Mouse (Mus musculus) MEL (cell line): ENCODE measurements around the gene Gm30302. TPM values are rescaled to one million over a fixed set of nuclear protein-coding genes. Genes with fewer than 3 reads are reported as not detected.
"Not testable (repeated sequence)": the region's sequence is repeated elsewhere in the genome, so short reads cannot be mapped to it uniquely, and the experiment has no call there.

ENCODE experiments used
- DNase-seq: peaks from one replicate; pipeline ENCODE4 v3.0.0; 2011; ENCODE audit warnings: low read depth, low spot score
- H3K27ac ChIP-seq: 2 replicates; pipeline ENCODE4 v1.5.1; 2012; ENCODE audit warnings: low read depth, mild to moderate bottlenecking, control low read depth, low read length, moderate library complexity; ENCODE audit not compliant: control insufficient read depth
- H3K27me3 ChIP-seq, 2 experiments: fragments of 150-350 bp in 1 of 2; sonication (generic) in 1 of 2; 2 replicates each; pipeline ENCODE4 v1.6.1; 2012; ENCODE audit warnings: low read length in 2 of 2, mild to moderate bottlenecking in 2 of 2, improper control_type of control experiment in 1 of 2, moderate library complexity in 1 of 2; ENCODE audit not compliant: insufficient read depth in 2 of 2, control insufficient read depth in 1 of 2
- H3K36me3 ChIP-seq, 2 experiments: 2 replicates each; pipeline ENCODE4 v1.6.1; 2012 to 2014; ENCODE audit warnings: low read length in 2 of 2, improper control_type of control experiment in 1 of 2, inconsistent platforms in 1 of 2, mild to moderate bottlenecking in 1 of 2; ENCODE audit not compliant: insufficient read depth in 2 of 2, control insufficient read depth in 1 of 2
- H3K4me1 ChIP-seq, 2 experiments: fragments of 150-350 bp in 1 of 2; sonication (generic) in 1 of 2; 2 replicates each; pipeline ENCODE4 v1.6.1; 2012; ENCODE audit warnings: low read length in 2 of 2, improper control_type of control experiment in 1 of 2, mild to moderate bottlenecking in 1 of 2; ENCODE audit not compliant: insufficient read depth in 2 of 2, control insufficient read depth in 1 of 2
- H3K4me3 ChIP-seq, 2 experiments: fragments of 150-350 bp in 1 of 2; sonication (generic) in 1 of 2; 2 replicates each; pipeline ENCODE4 v1.5.1; 2012; ENCODE audit warnings: low read depth in 2 of 2, low read length in 2 of 2, mild to moderate bottlenecking in 2 of 2, moderate library complexity in 2 of 2, control low read depth in 1 of 2, improper control_type of control experiment in 1 of 2; ENCODE audit not compliant: control insufficient read depth in 1 of 2, insufficient read depth in 1 of 2
- H3K79me2 ChIP-seq: 2 replicates; pipeline ENCODE4 v1.6.1; 2012; ENCODE audit warnings: mild to moderate bottlenecking, low read length, moderate library complexity; ENCODE audit not compliant: control insufficient read depth, poor library complexity, insufficient read depth
- H3K9ac ChIP-seq: 2 replicates; pipeline ENCODE4 v1.6.1; 2012; ENCODE audit warnings: low read depth, mild to moderate bottlenecking, control low read depth, low read length, moderate library complexity; ENCODE audit not compliant: control insufficient read depth, poor library complexity, severe bottlenecking
- H3K9me3 ChIP-seq: fragments of 150-350 bp; sonication (generic); replicated peaks from 2 replicates; pipeline ENCODE4 v1.6.1; 2012; ENCODE audit warnings: mild to moderate bottlenecking, low read length, improper control_type of control experiment, moderate library complexity; ENCODE audit not compliant: insufficient read depth
- BHLHE40 ChIP-seq: IDR thresholded peaks from 2 replicates; pipeline ENCODE4 v1.6.1; 2012; ENCODE audit warnings: low read depth, mild to moderate bottlenecking, inconsistent platforms, low read length, improper control_type of control experiment, borderline replicate concordance
- CHD1 ChIP-seq: IDR thresholded peaks from 2 replicates; pipeline ENCODE4 v1.6.1; 2012; ENCODE audit warnings: low read depth, mild to moderate bottlenecking, inconsistent platforms, low read length, improper control_type of control experiment
- CHD2 ChIP-seq: IDR thresholded peaks from 2 replicates; pipeline ENCODE4 v1.6.1; 2011; ENCODE audit warnings: low read length, improper control_type of control experiment
- E2F4 ChIP-seq: IDR thresholded peaks from 2 replicates; pipeline ENCODE4 v1.6.1; 2011; ENCODE audit warnings: low read depth, low read length, improper control_type of control experiment, borderline replicate concordance
- EP300 ChIP-seq, 2 experiments: IDR thresholded peaks; 2 replicates each; pipeline ENCODE4 v1.6.1; 2011; ENCODE audit warnings: improper control_type of control experiment in 2 of 2, low read length in 2 of 2, low read depth in 1 of 2, mild to moderate bottlenecking in 1 of 2
- ETS1 ChIP-seq: IDR thresholded peaks from 2 replicates; pipeline ENCODE4 v1.6.1; 2012; ENCODE audit warnings: low read depth, mild to moderate bottlenecking, inconsistent platforms, low read length, improper control_type of control experiment, moderate library complexity
- GATA1 ChIP-seq: IDR thresholded peaks from 2 replicates; pipeline ENCODE4 v1.6.1; 2011; ENCODE audit warnings: low read depth, low read length, improper control_type of control experiment
- JUND ChIP-seq: IDR thresholded peaks from 2 replicates; pipeline ENCODE4 v1.6.1; 2011; ENCODE audit warnings: low read depth, mild to moderate bottlenecking, improper control_type of control experiment, low read length
- KAT2A ChIP-seq: conservative IDR thresholded peaks from 2 replicates; pipeline ENCODE4 v1.6.1; 2012; ENCODE audit warnings: low read depth, low read length, improper control_type of control experiment, inconsistent platforms
- MAX ChIP-seq: IDR thresholded peaks from 2 replicates; pipeline ENCODE4 v1.6.1; 2011; ENCODE audit warnings: low read length, improper control_type of control experiment
- MAZ ChIP-seq: IDR thresholded peaks from 2 replicates; pipeline ENCODE4 v1.6.1; 2012; ENCODE audit warnings: low read depth, mild to moderate bottlenecking, inconsistent platforms, low read length, improper control_type of control experiment
- MEF2A ChIP-seq: IDR thresholded peaks from 2 replicates; pipeline ENCODE4 v1.6.1; 2014; ENCODE audit warnings: low read depth, mild to moderate bottlenecking, inconsistent platforms, low read length, improper control_type of control experiment; ENCODE audit not compliant: poor library complexity, insufficient replicate concordance, severe bottlenecking; ENCODE audit errors: extremely low read depth
- MXI1 ChIP-seq: IDR thresholded peaks from 2 replicates; pipeline ENCODE4 v1.6.1; 2011; ENCODE audit warnings: mild to moderate bottlenecking, low read depth, low read length, improper control_type of control experiment
- MYC ChIP-seq: IDR thresholded peaks from 2 replicates; pipeline ENCODE4 v1.6.1; 2011; ENCODE audit warnings: low read depth, mild to moderate bottlenecking, low read length, improper control_type of control experiment, moderate library complexity
- NELFE ChIP-seq: IDR thresholded peaks from 2 replicates; pipeline ENCODE4 v1.6.1; 2011; ENCODE audit warnings: low read depth, low read length, improper control_type of control experiment
- POLR2A ChIP-seq, 2 experiments: IDR thresholded peaks; 2 replicates each; pipeline ENCODE4 v1.6.1; 2011 to 2012; ENCODE audit warnings: low read length in 2 of 2, mild to moderate bottlenecking in 2 of 2, control low read depth in 1 of 2, improper control_type of control experiment in 1 of 2, low read depth in 1 of 2, moderate library complexity in 1 of 2; ENCODE audit not compliant: control insufficient read depth in 1 of 2, insufficient read depth in 1 of 2, poor library complexity in 1 of 2
- RCOR1 ChIP-seq: IDR thresholded peaks from 2 replicates; pipeline ENCODE4 v1.6.1; 2012; ENCODE audit warnings: low read depth, mild to moderate bottlenecking, inconsistent platforms, low read length, improper control_type of control experiment
- SIN3A ChIP-seq: IDR thresholded peaks from 2 replicates; pipeline ENCODE4 v1.6.1; 2012; ENCODE audit warnings: low read length, improper control_type of control experiment, inconsistent platforms
- TAL1 ChIP-seq: IDR thresholded peaks from 2 replicates; pipeline ENCODE4 v1.6.1; 2012; ENCODE audit warnings: mild to moderate bottlenecking, inconsistent platforms, low read length, moderate library complexity, mixed read lengths
- TBP ChIP-seq: IDR thresholded peaks from 2 replicates; pipeline ENCODE4 v1.8.0; 2011; ENCODE audit warnings: low read depth, low read length, improper control_type of control experiment
- TCF12 ChIP-seq: IDR thresholded peaks from 2 replicates; pipeline ENCODE4 v1.6.1; 2014; ENCODE audit warnings: low read depth, mild to moderate bottlenecking, inconsistent platforms, low read length, improper control_type of control experiment, moderate library complexity
- USF1 ChIP-seq: IDR thresholded peaks from 2 replicates; pipeline ENCODE4 v1.6.1; 2014; ENCODE audit warnings: low read depth, mild to moderate bottlenecking, inconsistent platforms, low read length, improper control_type of control experiment, moderate library complexity
- ZKSCAN1 ChIP-seq: IDR thresholded peaks from 2 replicates; pipeline ENCODE4 v1.6.1; 2012; ENCODE audit warnings: low read depth, mild to moderate bottlenecking, inconsistent platforms, low read length, improper control_type of control experiment, moderate library complexity
- ZMIZ1 ChIP-seq: IDR thresholded peaks from 2 replicates; pipeline ENCODE4 v1.6.1; 2012; ENCODE audit warnings: low read depth, mild to moderate bottlenecking, inconsistent platforms, low read length, improper control_type of control experiment, moderate library complexity
- ZNF384 ChIP-seq: IDR thresholded peaks from 2 replicates; pipeline ENCODE4 v1.6.1; 2012; ENCODE audit warnings: low read depth, mild to moderate bottlenecking, inconsistent platforms, low read length, improper control_type of control experiment
- polyA plus RNA-seq, 2 experiments: library from polyadenylated mRNA; stranded (reverse) in 1 of 2; unstranded in 1 of 2; fragments of >175 nt in 1 of 2; fragments of >200 nt in 1 of 2; gene quantifications; 2 replicates each; pipeline versions ENCODE4 v1.2.1 to v1.2.4; 2012; ENCODE audit warnings: low replicate concordance in 2 of 2, low read depth in 1 of 2; ENCODE audit not compliant: insufficient read length in 2 of 2, insufficient read depth in 1 of 2, missing spikeins in 1 of 2
- total RNA-seq: library from RNA; depleted of rRNA; stranded (reverse); fragments of 300-350 nt; gene quantifications from 2 replicates; pipeline ENCODE4 v1.2.3, GENCODE M21; 2012

The Gm30302 gene
- total and polyA plus RNA-seq, 3 experiments, result 0.19 TPM; not detected in 2

- H3K4me3 ChIP-seq, H3K79me2 ChIP-seq, H3K9me3 ChIP-seq, H3K9ac ChIP-seq, H3K27me3 ChIP-seq, H3K27ac ChIP-seq: not testable (repeated sequence)
- Histone ChIP-seq H3K36me3 (peaks cover 0 to 12% of the 10 kb centered on the region in 2 experiments; a peak in 2 of 4 replicates), H3K4me1 (peaks cover 0 to 25% of the 10 kb centered on the region in 2 experiments; a peak in 3 of 4 replicates)
- DNase-seq, result peak; percentile 48
- TF ChIP-seq ZNF384, result peak; percentile 61
- peak; percentile 79 for TF ChIP-seq TBP
- TF ChIP-seq TAL1, result 0 out of 2 replicates have a peak, but pooled peaks have one; percentile 14
- TF ChIP-seq ETS1, result 0 out of 2 replicates have a peak, but pooled peaks have one; percentile 13
These were observed 27.3 kb downstream of the Gm30302 start for GRCm38 (mm10) chr13:49771536-49771935.

GRCm38 (mm10) chr13:49769111-49769510 lies 29.7 kb downstream of the Gm30302 start:
- TF ChIP-seq MXI1, result 0 out of 2 replicates have a peak, but pooled peaks have one; percentile 19
- TF ChIP-seq ZKSCAN1, result no peak
- TF ChIP-seq TCF12, result no peak
- 0 out of 2 replicates have a peak, but pooled peaks have one; percentile 1 for TF ChIP-seq SIN3A
- TF ChIP-seq ZNF384, result no peak
- no peak for TF ChIP-seq CHD1
- TF ChIP-seq TBP, result no peak
- TF ChIP-seq, all 39 proteins: peak for 2
- Histone ChIP-seq H3K4me1 (peaks cover 0 to 26% of the 10 kb centered on the region in 2 experiments; a peak in 3 of 4 replicates), H3K79me2 (no peaks in the 10 kb centered on the region), H3K27ac (peak overlapping the region; percentile 63), H3K9ac (peak overlapping the region; percentile 66), H3K36me3 (peaks cover 0 to 12% of the 10 kb centered on the region in 2 experiments; a peak in 2 of 4 replicates), H3K4me3 (peak overlapping the region; percentile 44 to 60), H3K9me3 (no peaks in the 10 kb centered on the region), H3K27me3 (no peaks in the 10 kb centered on the region)
- DNase-seq, result peak; percentile 67

- H3K79me2 ChIP-seq, result no peaks in the 10 kb centered on the region
- TF ChIP-seq TAL1 (peak; percentile 80), RCOR1 (peak; percentile 78; the same call in 1 of the 2 replicates), NELFE (no peak), EP300 (IDR thresholded peaks at IDR 0.05; ENCODE audit: low read depth in 1 of 2, low read length in 2 of 2) (peak; percentile 87 to 93), MYC (no peak), ZNF384 (no peak), MEF2A (no peak), TBP (no peak), MAZ (no peak), MAX (no peak), BHLHE40 (0 out of 2 replicates have a peak, but pooled peaks have one; percentile 27), GATA1 (peak; percentile 81), USF1 (no peak), POLR2A (IDR thresholded peaks at IDR 0.05; ENCODE audit: control insufficient read depth in 1 of 2, insufficient read depth in 1 of 2, low read depth in 1 of 2, low read length in 2 of 2, poor library complexity in 1 of 2) (no peak), CHD2 (no peak), ETS1 (peak; percentile 75), SIN3A (peak; percentile 54; the same call in 1 of the 2 replicates), TCF12 (peak; percentile 75), KAT2A (no peak), JUND (no peak), E2F4 (no peak), ZMIZ1 (no peak)
These were observed 30.8 kb downstream of the Gm30302 start for GRCm38 (mm10) chr13:49768048-49768447.

More at GRCm38 (mm10) chr13:49768048-49768447, 30.8 kb downstream of the Gm30302 start:
- H3K9ac ChIP-seq, result 0 out of 2 replicates have a peak overlapping the region, but pooled peaks have one; percentile 1
- peaks cover 0 to 12% of the 10 kb centered on the region in 2 experiments; a peak in 2 of 4 replicates for H3K36me3 ChIP-seq
- H3K9me3 ChIP-seq, result no peaks in the 10 kb centered on the region
- H3K27me3 ChIP-seq, result no peaks in the 10 kb centered on the region
- DNase-seq, result no peak
- peaks cover 0 to 26% of the 10 kb centered on the region in 2 experiments; a peak in 3 of 4 replicates for H3K4me1 ChIP-seq
- peak overlapping the region; percentile 34 for H3K27ac ChIP-seq
- no peak overlapping the region for H3K4me3 ChIP-seq
